Mouse (Mus musculus): ENCODE measurements around the gene Kcna1. TPM values are rescaled to one million over a fixed set of nuclear protein-coding genes. Genes with fewer than 3 reads are reported as not detected.

Gene Kcna1
- polyA plus RNA-seq, 1 experiment from 2014 or later = 0.31 TPM

Other genes with a start within 250 kb of the Kcna1 start
- gene Kcna5, start 111.0 kb downstream of the Kcna1 start, polyA plus RNA-seq (2014; fragmentation: Nextera tagmentation; extraction: Ambion mirVana) = 8.9 and 13.7 TPM in 2 replicates
- gene Kcna6, start 94.3 kb upstream of the Kcna1 start, polyA plus RNA-seq (2014; fragmentation: Nextera tagmentation; extraction: Ambion mirVana) = 0.97 and 1.5 TPM in 2 replicates
- gene Ndufa9, start 202.8 kb upstream of the Kcna1 start, polyA plus RNA-seq (2014; fragmentation: Nextera tagmentation; extraction: Ambion mirVana) = 299 and 352 TPM in 2 replicates
- gene Akap3, start 206.7 kb upstream of the Kcna1 start, polyA plus RNA-seq (2014; fragmentation: Nextera tagmentation; extraction: Ambion mirVana) = not detected in 2 replicates